Mouse (Mus musculus): Measurements from ENCODE around the gene Cope. TPM values are rescaled to one million over a fixed set of nuclear protein-coding genes. Genes with fewer than 3 reads are reported as not detected.

The Cope gene
- 100 to 1,000 TPM; 123 to 134 TPM for total RNA-seq (2021)
- long read RNA-seq, experiment 1, transcript Cope-201 (10 exons, 1,300 nt): major isoform, 165 of 184 reads
- long read RNA-seq, experiment 1, partial matches to known transcripts: 12 of 184 reads
- long read RNA-seq, experiment 1, other reads (novel, unspliced or antisense): 7 of 184 reads
- long read RNA-seq, experiment 2, transcript Cope-201 (10 exons, 1,300 nt): major isoform, 183 of 195 reads
- long read RNA-seq, experiment 2, partial matches to known transcripts: 6 of 195 reads
- long read RNA-seq, experiment 2, other reads (novel, unspliced or antisense): 6 of 195 reads

- DNase-seq: peak; percentile 92
- intact Hi-C loops (cut with DNase I; ENCODE audit: low total_unique reads): no loop called here
These were observed at the start of gene Cope, which contains the start of gene Ddx49 for GRCm38 (mm10) chr8:70302358-70302890. TSS of gene Cope (plus strand) at chr8:70302518. TSS of gene Ddx49 (minus strand) at chr8:70302489.

GRCm38 (mm10) chr8:70254628-70255027 lies 47.7 kb upstream of the Cope start:
- intact Hi-C loops (cut with DNase I; ENCODE audit: low total_unique reads): no loop called here
- DNase-seq: no peak

GRCm38 (mm10) chr8:70257456-70257855 lies 44.9 kb upstream of the Cope start:
- DNase-seq: no peak
- intact Hi-C loops (cut with DNase I; ENCODE audit: low total_unique reads): no loop called here

GRCm38 (mm10) chr8:70258600-70258999 lies 43.7 kb upstream of the Cope start:
- DNase-seq: no peak
- intact Hi-C loops (cut with DNase I; ENCODE audit: low total_unique reads): no loop called here

GRCm38 (mm10) chr8:70259043-70259442 lies 43.3 kb upstream of the Cope start:
- intact Hi-C loops (cut with DNase I; ENCODE audit: low total_unique reads): no loop called here
- DNase-seq: no peak

GRCm38 (mm10) chr8:70267674-70268073 lies 34.6 kb upstream of the Cope start:
- DNase-seq: no peak
- intact Hi-C loops (cut with DNase I; ENCODE audit: low total_unique reads): no loop called here

- no peak for DNase-seq
- intact Hi-C loops (cut with DNase I; ENCODE audit: low total_unique reads): no loop called here
These were observed 34.0 kb upstream of the Cope start for GRCm38 (mm10) chr8:70268311-70268710.

GRCm38 (mm10) chr8:70268799-70269565 lies 33.3 kb upstream of the Cope start:
- intact Hi-C loops (cut with DNase I; ENCODE audit: low total_unique reads): no loop called here
- no peak for DNase-seq

GRCm38 (mm10) chr8:70272949-70273348 lies 29.4 kb upstream of the Cope start:
- DNase-seq: no peak
- intact Hi-C loops (cut with DNase I; ENCODE audit: low total_unique reads): no loop called here

GRCm38 (mm10) chr8:70274350-70274749 lies 28.0 kb upstream of the Cope start:
- intact Hi-C loops (cut with DNase I; ENCODE audit: low total_unique reads): no loop called here
- no peak for DNase-seq

- no peak for DNase-seq
- intact Hi-C loops (cut with DNase I; ENCODE audit: low total_unique reads): no loop called here
These were observed 25.8 kb upstream of the Cope start for GRCm38 (mm10) chr8:70276476-70276875.

GRCm38 (mm10) chr8:70278175-70278574 lies 24.1 kb upstream of the Cope start:
- DNase-seq: no peak
- intact Hi-C loops (cut with DNase I; ENCODE audit: low total_unique reads): no loop called here

- intact Hi-C loops (cut with DNase I; ENCODE audit: low total_unique reads): no loop called here
- DNase-seq: no peak
These were observed 23.1 kb upstream of the Cope start for GRCm38 (mm10) chr8:70279266-70279665.

- no peak for DNase-seq
These were observed 21.3 kb upstream of the Cope start for GRCm38 (mm10) chr8:70281001-70281400.

GRCm38 (mm10) chr8:70282603-70283135 lies 19.6 kb upstream of the Cope start, which contains the start of gene Homer3:
TSS of gene Homer3 (plus strand) at chr8:70282827.
- intact Hi-C loops (cut with DNase I; ENCODE audit: low total_unique reads): no loop called here
- DNase-seq: peak; percentile 93

More at GRCm38 (mm10) chr8:70281001-70281400, 21.3 kb upstream of the Cope start:
- intact Hi-C loops (cut with DNase I; ENCODE audit: low total_unique reads): no loop called here

GRCm38 (mm10) chr8:70283136-70284077 lies 18.9 kb upstream of the Cope start:
- intact Hi-C loops (cut with DNase I; ENCODE audit: low total_unique reads): no loop called here
- peak; percentile 40 for DNase-seq

GRCm38 (mm10) chr8:70284421-70284820 lies 17.9 kb upstream of the Cope start:
- intact Hi-C loops (cut with DNase I; ENCODE audit: low total_unique reads): no loop called here

GRCm38 (mm10) chr8:70285304-70285703 lies 17.0 kb upstream of the Cope start:
- no peak for DNase-seq
- intact Hi-C loops (cut with DNase I; ENCODE audit: low total_unique reads): no loop called here

More at GRCm38 (mm10) chr8:70284421-70284820, 17.9 kb upstream of the Cope start:
- DNase-seq: no peak

- no peak for DNase-seq
- intact Hi-C loops (cut with DNase I; ENCODE audit: low total_unique reads): no loop called here
These were observed 15.6 kb upstream of the Cope start for GRCm38 (mm10) chr8:70286737-70287136.
